Mouse (Mus musculus): Measurements from ENCODE around the gene Spata31d1d.

The Spata31d1d gene

GRCm38 (mm10) chr13:59676316-59677229 lies 55.0 kb downstream of the Spata31d1d start:
- peak; percentile 35 for DNase-seq

Measured in kidney, postnatal 10 days (tissue).